Mouse (Mus musculus) retina, postnatal 7 days (tissue): ENCODE results near the gene Vash2.
A peak's percentile ranks its signal among the peaks of the same experiment; 100 is the strongest.
"Not testable (repeated sequence)": the region's sequence is repeated elsewhere in the genome, so short reads cannot be mapped to it uniquely, and the experiment has no call there.

Experiments used
- DNase-seq: peaks from one replicate; pipeline ENCODE4 v3.0.0-alpha.2; 2012; ENCODE audit warnings: low read depth, low spot score

Vash2 gene

GRCm38 (mm10) chr1:190979100-190979563 is at the start of gene Vash2:
TSS of gene Vash2 (minus strand) at chr1:190979296.
- DNase-seq, result peak; percentile 67

DNA sequence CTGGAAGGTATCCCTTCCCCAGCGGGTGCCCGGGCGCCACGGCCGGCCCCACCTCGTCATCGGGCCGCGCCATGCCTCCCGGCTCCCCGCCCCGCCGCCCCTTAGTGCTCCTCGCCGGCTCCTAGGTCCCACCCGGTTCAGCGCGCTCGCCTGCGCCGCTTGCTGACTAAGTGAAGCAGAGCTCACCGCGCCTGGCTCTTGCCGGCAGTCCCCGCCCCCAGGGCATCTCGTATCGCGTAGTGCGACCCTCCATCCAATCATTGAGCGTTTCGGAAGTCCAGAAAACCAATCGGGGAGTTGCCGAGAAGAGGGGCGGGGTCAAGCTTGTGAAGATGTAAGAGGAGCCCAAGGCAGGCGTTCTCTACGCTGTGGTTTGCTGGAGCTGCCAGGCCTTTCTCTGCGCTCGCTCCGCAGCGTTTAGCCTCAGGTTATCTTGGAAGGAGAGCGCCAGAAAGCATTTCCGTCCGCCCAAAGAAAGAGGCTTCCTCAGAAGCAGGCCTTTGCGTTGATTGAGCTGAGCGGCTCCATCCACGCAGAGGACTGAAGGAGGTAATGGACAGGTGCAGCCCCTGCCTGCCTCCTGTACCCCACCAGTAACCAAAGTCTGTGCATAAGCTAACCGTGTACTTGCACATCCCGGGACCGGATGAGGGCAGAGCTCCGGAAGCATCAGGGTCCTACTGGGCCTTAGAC is 47.1 kb upstream of the Vash2 start, which contains the start of gene Flvcr1:
Flvcr1 (minus strand) TSS at position 138 of the 693 bp plus-strand sequence.
- DNase-seq, result peak; percentile 98

- DNase-seq, result peak; percentile 28
These were observed 46.2 kb upstream of the Vash2 start for GRCm38 (mm10) chr1:191025016-191026012.

- not testable (repeated sequence) for DNase-seq
These were observed 44.7 kb upstream of the Vash2 start for GRCm38 (mm10) chr1:191023806-191024205.

DNA sequence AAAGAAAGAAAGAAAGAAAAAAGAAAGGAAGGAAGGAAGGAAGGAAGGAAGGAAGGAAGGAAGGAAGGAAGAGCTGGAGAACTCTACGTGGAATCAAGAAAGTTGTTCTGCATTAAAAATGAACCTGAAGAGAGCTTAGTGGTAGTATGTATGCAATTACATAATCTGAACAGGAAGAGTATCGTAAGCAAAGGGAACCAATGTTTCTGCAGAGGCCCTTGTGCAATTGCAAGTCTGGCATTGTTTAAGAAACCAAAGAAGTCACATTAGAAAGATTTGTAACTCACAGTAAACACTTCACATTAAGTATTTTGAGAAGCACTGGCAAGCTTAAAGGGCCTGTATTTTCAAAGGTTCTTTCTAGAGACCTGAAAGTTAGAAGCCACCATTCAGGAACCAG is 44.0 kb upstream of the Vash2 start:
- DNase-seq, result no peak

GRCm38 (mm10) chr1:191021016-191021415 is 41.9 kb upstream of the Vash2 start:
- DNase-seq, result no peak

DNA sequence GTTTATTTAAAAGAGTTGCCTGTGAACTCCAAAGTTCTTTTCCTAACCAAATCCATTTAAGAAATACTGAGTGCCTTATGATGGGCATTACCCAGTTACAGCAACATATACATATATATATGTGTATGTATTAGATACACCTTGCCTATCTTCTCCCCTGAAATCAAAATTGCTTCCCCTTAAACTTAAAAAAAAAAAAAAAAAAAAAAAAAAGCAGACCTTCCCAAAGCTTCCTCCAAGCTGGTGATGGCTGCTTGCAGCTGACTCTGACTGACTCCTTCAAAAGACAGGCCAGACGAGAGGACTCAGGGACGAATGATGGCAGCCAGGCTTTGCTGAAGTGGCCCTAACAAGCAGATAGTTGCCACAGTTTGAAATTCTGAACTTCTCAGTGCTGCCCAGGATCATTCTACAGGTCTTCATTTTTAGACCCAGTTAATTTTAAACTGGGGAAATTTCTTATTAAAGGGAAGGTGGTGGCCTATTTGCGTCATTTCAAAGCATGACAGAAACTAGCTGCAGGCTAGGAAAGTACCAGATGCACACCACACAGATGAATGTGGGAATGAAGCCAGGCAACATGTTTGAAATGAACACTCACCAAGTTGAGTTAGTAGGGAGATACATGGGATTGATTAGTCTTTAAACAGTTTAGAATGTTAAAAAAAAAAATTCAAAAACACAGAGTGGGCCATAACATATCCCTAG is 41.3 kb upstream of the Vash2 start:
- no peak for DNase-seq

- no peak for DNase-seq
These were observed 40.7 kb upstream of the Vash2 start for GRCm38 (mm10) chr1:191019803-191020202.

GRCm38 (mm10) chr1:191014271-191014670 is 35.2 kb upstream of the Vash2 start:
- DNase-seq, result no peak

- no peak for DNase-seq
These were observed 29.6 kb upstream of the Vash2 start for GRCm38 (mm10) chr1:191008707-191009106.

DNA sequence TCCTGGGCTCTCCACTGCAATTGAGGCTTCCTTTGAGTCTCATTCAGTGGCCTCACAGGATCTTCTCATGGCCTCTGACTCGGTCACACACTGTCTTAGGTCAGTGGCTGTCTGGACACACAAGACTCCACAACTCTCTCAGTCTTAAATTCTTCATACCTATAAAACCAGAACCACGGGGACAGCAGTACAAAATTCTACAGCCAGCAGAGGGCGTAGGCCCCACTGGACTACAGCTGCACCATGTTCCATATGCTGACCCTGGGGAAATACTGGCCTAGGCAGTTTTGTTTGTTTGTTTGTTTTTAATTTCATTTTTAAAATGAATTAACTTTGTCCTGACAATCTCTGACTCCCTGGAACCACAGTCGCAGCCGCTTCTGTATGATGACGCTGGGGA is 23.1 kb upstream of the Vash2 start:
- no peak for DNase-seq

DNA sequence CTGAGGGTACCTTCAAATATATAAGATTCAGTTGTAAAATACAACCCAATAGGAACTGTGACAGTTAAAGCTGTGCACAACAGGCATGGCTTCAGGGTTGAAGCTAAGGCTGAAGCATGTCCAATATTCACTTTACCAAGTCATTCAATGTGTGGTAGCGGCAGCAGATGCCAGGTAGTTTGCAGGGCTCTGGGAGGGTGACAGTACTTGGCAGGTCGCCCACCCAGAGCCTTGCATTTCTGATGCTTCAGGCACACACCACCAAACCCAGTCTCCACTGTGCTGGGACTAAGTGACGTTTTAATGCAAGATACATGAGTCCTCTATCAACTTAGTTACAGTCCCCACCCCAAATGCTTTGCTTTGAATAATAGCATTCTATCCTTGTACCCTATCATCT is 21.6 kb upstream of the Vash2 start:
- no peak for DNase-seq

GRCm38 (mm10) chr1:190998027-190998426 is 18.9 kb upstream of the Vash2 start:
- no peak for DNase-seq

DNA sequence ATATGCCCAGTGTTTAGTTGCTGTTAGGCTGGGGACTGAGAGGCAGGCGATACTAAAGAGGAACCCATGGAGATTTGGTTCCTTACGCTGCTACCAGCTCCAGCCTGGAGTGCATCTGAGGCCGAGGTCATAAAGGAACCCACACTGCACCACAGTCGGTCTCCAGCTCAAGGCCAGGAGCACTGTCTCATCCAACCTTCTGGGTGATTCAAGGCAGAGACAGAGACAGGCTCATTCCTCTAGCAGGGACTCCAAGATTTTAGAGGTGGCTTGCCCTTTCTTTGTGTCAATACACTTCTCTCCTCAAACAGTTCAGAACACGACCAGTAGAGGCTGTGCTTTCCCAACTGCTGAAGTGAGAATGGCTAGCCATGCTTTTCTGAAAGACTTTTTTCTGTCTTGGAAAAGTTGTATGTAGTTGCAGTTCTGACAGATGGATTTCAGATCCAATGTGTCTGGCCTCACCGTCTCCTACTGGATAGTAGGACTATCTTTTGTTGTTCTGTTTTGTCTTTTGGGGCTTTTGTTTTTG is 17.3 kb upstream of the Vash2 start:
- DNase-seq, result no peak

GRCm38 (mm10) chr1:190995548-190995947 is 16.5 kb upstream of the Vash2 start:
- peak; percentile 78 for DNase-seq

- DNase-seq, result no peak
These were observed 10.5 kb upstream of the Vash2 start for GRCm38 (mm10) chr1:190989437-190990082.

- no peak for DNase-seq
These were observed 2.3 kb upstream of the Vash2 start for GRCm38 (mm10) chr1:190981412-190981811.

- no peak for DNase-seq
These were observed 1.4 kb upstream of the Vash2 start for GRCm38 (mm10) chr1:190980470-190980869.

GRCm38 (mm10) chr1:190978511-190979073 is 504 bp downstream of the Vash2 start:
- no peak for DNase-seq

- DNase-seq, result no peak
These were observed 1.1 kb downstream of the Vash2 start for GRCm38 (mm10) chr1:190978001-190978400.
